Mouse (Mus musculus): ENCODE data around the gene Igfbp4. TPM values are rescaled to one million over a fixed set of nuclear protein-coding genes. Genes with fewer than 3 reads are reported as not detected.

Gene Igfbp4
- polyA plus RNA-seq, 1 experiment from 2014 or later, result 440 TPM

- H3K4me2 ChIP-seq (ENCODE audit: low read depth, low read length), result no peak overlapping the region
- no peaks in the 10 kb centered on the region for H3K27me3 ChIP-seq (ENCODE audit: control insufficient read depth, insufficient read depth, low read length)
- no peaks in the 10 kb centered on the region for H3K9me3 ChIP-seq (replicated peaks; ENCODE audit: control insufficient read depth, low read length)
- H3K36me3 ChIP-seq (ENCODE audit: control insufficient read depth, insufficient read depth, low read length), result no peaks in the 10 kb centered on the region
- H3K9ac ChIP-seq (ENCODE audit: low read length), result no peak overlapping the region
- H3K4me3 ChIP-seq (replicated peaks; ENCODE audit: low read length), result no peak overlapping the region
- peak; percentile 59 for ATAC-seq (ENCODE audit: insufficient read depth, low FRiP score)
- peak overlapping the region; percentile 39 for H3K27ac ChIP-seq (ENCODE audit: low read length)
- 15% methylated on average over 2 of the region's 2 CpGs for WGBS
- peaks cover 5% of the 10 kb centered on the region for H3K4me1 ChIP-seq (ENCODE audit: control insufficient read depth, insufficient read depth, low read length)
Observed at GRCm38 (mm10) chr11:99065979-99066378, 24.9 kb downstream of the Igfbp4 start.

DNA sequence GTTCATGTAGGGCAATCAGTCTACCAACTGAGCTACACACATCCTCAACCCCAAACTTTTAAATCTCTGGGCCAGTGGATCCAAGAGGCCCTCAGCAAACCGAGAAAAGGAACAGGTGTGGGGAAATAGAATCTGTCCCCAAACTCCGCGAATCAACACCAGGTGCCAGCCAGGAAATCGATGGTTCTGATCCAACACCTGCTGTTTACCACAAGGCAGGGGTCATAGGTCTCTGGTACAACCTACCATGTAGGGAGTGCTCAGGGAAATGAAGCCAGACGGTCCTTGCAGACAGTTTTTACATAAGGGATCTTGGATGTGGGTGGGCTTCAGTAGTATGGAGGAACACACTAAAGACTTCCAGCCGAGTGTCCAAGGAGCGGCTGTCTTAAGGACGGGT lies 26.5 kb downstream of the Igfbp4 start:
- Histone ChIP-seq H3K4me2 (ENCODE audit: low read depth, low read length) (no peak overlapping the region), H3K4me1 (ENCODE audit: control insufficient read depth, insufficient read depth, low read length) (peaks cover 16% of the 10 kb centered on the region), H3K27me3 (ENCODE audit: control insufficient read depth, insufficient read depth, low read length) (no peaks in the 10 kb centered on the region), H3K27ac (ENCODE audit: low read length) (no peak overlapping the region), H3K4me3 (replicated peaks; ENCODE audit: low read length) (no peak overlapping the region), H3K9ac (ENCODE audit: low read length) (no peak overlapping the region), H3K36me3 (ENCODE audit: control insufficient read depth, insufficient read depth, low read length) (no peaks in the 10 kb centered on the region), H3K9me3 (replicated peaks; ENCODE audit: control insufficient read depth, low read length) (no peaks in the 10 kb centered on the region)
- 89% methylated on average over 8 of the region's 8 CpGs for WGBS
- ATAC-seq (ENCODE audit: insufficient read depth, low FRiP score), result no peak

DNA sequence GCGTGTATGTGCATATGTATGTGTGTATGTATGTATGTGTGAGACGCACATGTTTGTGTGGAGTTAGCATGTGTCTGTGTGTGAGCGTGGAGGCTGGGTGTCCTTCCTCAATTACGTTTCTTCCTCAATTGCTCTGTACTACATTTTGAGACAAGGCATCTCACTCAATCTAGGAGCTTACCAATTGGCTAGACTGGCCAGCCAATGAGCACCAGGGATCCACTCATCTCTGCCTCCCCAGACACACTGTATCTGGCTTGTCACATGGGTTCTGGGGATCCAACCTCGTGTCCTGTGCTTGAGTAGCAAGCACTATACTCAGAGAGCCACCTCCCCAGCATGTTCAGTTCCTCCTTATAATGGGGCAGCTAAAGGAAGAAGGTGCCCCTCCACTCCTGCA lies 27.4 kb downstream of the Igfbp4 start:
- ATAC-seq (ENCODE audit: insufficient read depth, low FRiP score), result no peak
- no peak overlapping the region for H3K4me3 ChIP-seq (replicated peaks; ENCODE audit: low read length)
- no peak overlapping the region for H3K9ac ChIP-seq (ENCODE audit: low read length)
- H3K27me3 ChIP-seq (ENCODE audit: control insufficient read depth, insufficient read depth, low read length), result no peaks in the 10 kb centered on the region
- WGBS, result 77% methylated on average over 5 of the region's 5 CpGs
- no peak overlapping the region for H3K27ac ChIP-seq (ENCODE audit: low read length)
- no peaks in the 10 kb centered on the region for H3K36me3 ChIP-seq (ENCODE audit: control insufficient read depth, insufficient read depth, low read length)
- peaks cover 16% of the 10 kb centered on the region for H3K4me1 ChIP-seq (ENCODE audit: control insufficient read depth, insufficient read depth, low read length)
- no peaks in the 10 kb centered on the region for H3K9me3 ChIP-seq (replicated peaks; ENCODE audit: control insufficient read depth, low read length)
- no peak overlapping the region for H3K4me2 ChIP-seq (ENCODE audit: low read depth, low read length)

GRCm38 (mm10) chr11:99071866-99072265 lies 30.8 kb downstream of the Igfbp4 start:
- Histone ChIP-seq H3K4me1 (ENCODE audit: control insufficient read depth, insufficient read depth, low read length) (peaks cover 11% of the 10 kb centered on the region), H3K27me3 (ENCODE audit: control insufficient read depth, insufficient read depth, low read length) (no peaks in the 10 kb centered on the region), H3K4me3 (replicated peaks; ENCODE audit: low read length) (no peak overlapping the region), H3K36me3 (ENCODE audit: control insufficient read depth, insufficient read depth, low read length) (no peaks in the 10 kb centered on the region), H3K9me3 (replicated peaks; ENCODE audit: control insufficient read depth, low read length) (no peaks in the 10 kb centered on the region), H3K9ac (ENCODE audit: low read length) (peak overlapping the region; percentile 50; the same call in 1 of the 2 replicates), H3K27ac (ENCODE audit: low read length) (no peak overlapping the region), H3K4me2 (ENCODE audit: low read depth, low read length) (no peak overlapping the region)
- ATAC-seq (ENCODE audit: insufficient read depth, low FRiP score), result peak; percentile 54
- WGBS, result 15% methylated on average over 6 of the region's 6 CpGs

DNA sequence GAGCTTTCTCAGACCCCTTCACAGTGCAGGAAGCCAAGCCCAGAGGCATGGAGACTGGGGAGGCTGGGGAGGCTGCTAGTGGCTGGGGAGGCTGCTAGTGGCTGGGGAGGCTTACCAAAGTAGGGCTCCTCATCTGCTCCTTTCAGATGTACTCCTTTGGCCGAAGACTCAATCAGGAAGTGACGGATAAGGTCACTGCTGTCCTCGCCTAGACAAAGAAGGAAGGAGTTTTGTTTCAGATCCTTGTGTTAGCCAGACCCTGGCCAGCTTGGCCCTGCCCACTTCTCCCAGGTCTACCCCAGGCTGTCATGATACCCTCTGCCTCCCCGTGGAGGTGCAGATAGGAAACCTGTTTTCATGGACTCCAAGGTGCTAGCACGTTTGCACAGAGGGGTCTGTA lies 32.7 kb downstream of the Igfbp4 start:
- 55% methylated on average over 5 of the region's 5 CpGs for WGBS

DNA sequence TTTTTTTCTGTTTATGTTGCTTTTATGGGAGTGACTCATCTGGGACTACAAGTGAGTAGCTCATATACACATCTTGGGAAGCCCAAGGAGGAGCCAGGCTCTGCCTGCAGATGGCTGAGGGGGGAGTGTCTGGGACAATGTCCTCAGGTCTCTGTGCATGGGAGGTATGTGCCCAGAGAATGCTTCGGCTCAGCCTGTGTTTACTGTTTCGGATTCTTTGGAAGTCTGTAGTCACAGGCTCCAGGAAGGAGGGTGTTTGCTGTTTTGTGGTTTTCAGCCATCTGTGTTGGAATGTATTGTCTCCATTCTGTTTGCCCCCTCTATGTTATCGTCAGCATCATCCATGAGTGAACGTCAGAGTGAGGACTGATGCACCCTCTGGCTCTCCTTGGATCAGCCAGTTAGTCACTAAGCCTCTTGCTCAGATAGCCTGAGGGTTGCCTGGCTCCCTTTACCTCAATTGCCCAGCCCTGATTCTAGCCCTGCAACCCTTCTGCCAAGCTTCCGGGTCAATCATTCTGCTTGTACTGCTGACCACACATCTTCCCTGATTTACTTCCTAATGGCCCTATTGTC lies 35.8 kb downstream of the Igfbp4 start:
- Histone ChIP-seq H3K27me3 (ENCODE audit: control insufficient read depth, insufficient read depth, low read length) (no peaks in the 10 kb centered on the region), H3K9ac (ENCODE audit: low read length) (no peak overlapping the region), H3K4me2 (ENCODE audit: low read depth, low read length) (no peak overlapping the region), H3K4me1 (ENCODE audit: control insufficient read depth, insufficient read depth, low read length) (peaks cover 21% of the 10 kb centered on the region), H3K36me3 (ENCODE audit: control insufficient read depth, insufficient read depth, low read length) (no peaks in the 10 kb centered on the region), H3K4me3 (replicated peaks; ENCODE audit: low read length) (no peak overlapping the region), H3K27ac (ENCODE audit: low read length) (no peak overlapping the region), H3K9me3 (replicated peaks; ENCODE audit: control insufficient read depth, low read length) (no peaks in the 10 kb centered on the region)
- no peak for ATAC-seq (ENCODE audit: insufficient read depth, low FRiP score)
- 49% methylated on average over 5 of the region's 5 CpGs for WGBS

More for the DNA sequence above, 32.7 kb downstream of the Igfbp4 start:
- no peak for ATAC-seq (ENCODE audit: insufficient read depth, low FRiP score)
- no peaks in the 10 kb centered on the region for H3K36me3 ChIP-seq (ENCODE audit: control insufficient read depth, insufficient read depth, low read length)
- H3K27ac ChIP-seq (ENCODE audit: low read length), result no peak overlapping the region
- no peaks in the 10 kb centered on the region for H3K9me3 ChIP-seq (replicated peaks; ENCODE audit: control insufficient read depth, low read length)
- H3K27me3 ChIP-seq (ENCODE audit: control insufficient read depth, insufficient read depth, low read length), result no peaks in the 10 kb centered on the region
- H3K9ac ChIP-seq (ENCODE audit: low read length), result no peak overlapping the region
- no peak overlapping the region for H3K4me3 ChIP-seq (replicated peaks; ENCODE audit: low read length)
- peaks cover 15% of the 10 kb centered on the region for H3K4me1 ChIP-seq (ENCODE audit: control insufficient read depth, insufficient read depth, low read length)
- no peak overlapping the region for H3K4me2 ChIP-seq (ENCODE audit: low read depth, low read length)

DNA sequence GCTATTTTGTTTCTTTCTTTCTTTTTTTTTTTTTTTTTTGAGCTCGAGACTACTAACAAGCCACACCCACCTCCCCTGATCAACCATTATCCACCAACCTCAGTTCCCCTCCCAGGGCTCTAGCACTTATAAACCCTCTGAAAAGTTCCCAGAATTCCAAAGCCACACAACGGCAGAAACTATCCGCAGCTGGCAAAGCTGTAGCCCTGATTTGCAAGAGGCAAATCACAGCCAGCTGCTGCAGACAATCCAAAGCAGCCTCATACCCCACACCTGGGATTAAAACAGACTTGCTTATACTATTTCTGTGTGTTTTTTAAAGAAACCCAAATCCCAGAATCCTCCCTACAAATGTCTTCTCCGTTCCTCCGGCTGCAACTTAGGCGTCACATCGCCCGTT lies 36.8 kb downstream of the Igfbp4 start:
- no peak overlapping the region for H3K4me2 ChIP-seq (ENCODE audit: low read depth, low read length)
- no peaks in the 10 kb centered on the region for H3K36me3 ChIP-seq (ENCODE audit: control insufficient read depth, insufficient read depth, low read length)
- H3K4me3 ChIP-seq (replicated peaks; ENCODE audit: low read length), result no peak overlapping the region
- no peak overlapping the region for H3K9ac ChIP-seq (ENCODE audit: low read length)
- no peaks in the 10 kb centered on the region for H3K27me3 ChIP-seq (ENCODE audit: control insufficient read depth, insufficient read depth, low read length)
- no peaks in the 10 kb centered on the region for H3K9me3 ChIP-seq (replicated peaks; ENCODE audit: control insufficient read depth, low read length)
- peaks cover 21% of the 10 kb centered on the region for H3K4me1 ChIP-seq (ENCODE audit: control insufficient read depth, insufficient read depth, low read length)
- 75% methylated on average over 8 of the region's 8 CpGs for WGBS
- no peak for ATAC-seq (ENCODE audit: insufficient read depth, low FRiP score)
- H3K27ac ChIP-seq (ENCODE audit: low read length), result no peak overlapping the region

GRCm38 (mm10) chr11:99080902-99081543 lies 40.0 kb downstream of the Igfbp4 start:
- ATAC-seq (ENCODE audit: insufficient read depth, low FRiP score), result no peak
- no peak overlapping the region for H3K4me3 ChIP-seq (replicated peaks; ENCODE audit: low read length)
- peak overlapping the region; percentile 76 for H3K27ac ChIP-seq (ENCODE audit: low read length)
- no peak overlapping the region for H3K4me2 ChIP-seq (ENCODE audit: low read depth, low read length)
- H3K27me3 ChIP-seq (ENCODE audit: control insufficient read depth, insufficient read depth, low read length), result no peaks in the 10 kb centered on the region
- no peak overlapping the region for H3K9ac ChIP-seq (ENCODE audit: low read length)
- H3K4me1 ChIP-seq (ENCODE audit: control insufficient read depth, insufficient read depth, low read length), result peaks cover 21% of the 10 kb centered on the region
- H3K36me3 ChIP-seq (ENCODE audit: control insufficient read depth, insufficient read depth, low read length), result no peaks in the 10 kb centered on the region
- no peaks in the 10 kb centered on the region for H3K9me3 ChIP-seq (replicated peaks; ENCODE audit: control insufficient read depth, low read length)
- 80% methylated on average over 9 of the region's 9 CpGs for WGBS

DNA sequence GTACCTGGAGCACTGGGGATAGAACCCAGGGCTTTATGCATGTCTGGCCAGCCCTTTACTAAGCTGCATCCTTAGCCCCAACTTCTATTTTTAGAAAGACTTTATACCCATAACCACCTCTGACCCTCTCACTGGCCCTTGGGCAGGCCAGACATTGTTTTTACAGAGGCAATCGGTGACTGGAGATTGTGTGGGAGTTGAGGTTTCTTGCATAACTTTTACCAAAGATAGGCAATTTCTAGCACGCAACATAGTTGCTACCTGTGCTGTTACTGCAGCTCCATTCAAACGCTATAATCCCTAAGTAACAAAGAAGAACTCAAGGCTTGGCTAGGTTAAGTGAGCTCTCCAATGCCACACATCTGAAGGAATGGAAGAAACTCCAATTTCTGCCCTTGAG lies 40.5 kb downstream of the Igfbp4 start:
- H3K4me1 ChIP-seq (ENCODE audit: control insufficient read depth, insufficient read depth, low read length), result peaks cover 21% of the 10 kb centered on the region
- H3K9ac ChIP-seq (ENCODE audit: low read length), result no peak overlapping the region
- ATAC-seq (ENCODE audit: insufficient read depth, low FRiP score), result no peak
- WGBS, result 63% methylated on average over 3 of the region's 3 CpGs
- no peaks in the 10 kb centered on the region for H3K27me3 ChIP-seq (ENCODE audit: control insufficient read depth, insufficient read depth, low read length)
- no peak overlapping the region for H3K4me2 ChIP-seq (ENCODE audit: low read depth, low read length)
- H3K36me3 ChIP-seq (ENCODE audit: control insufficient read depth, insufficient read depth, low read length), result no peaks in the 10 kb centered on the region
- peak overlapping the region; percentile 76 for H3K27ac ChIP-seq (ENCODE audit: low read length)
- H3K4me3 ChIP-seq (replicated peaks; ENCODE audit: low read length), result no peak overlapping the region
- H3K9me3 ChIP-seq (replicated peaks; ENCODE audit: control insufficient read depth, low read length), result no peaks in the 10 kb centered on the region

Data from stomach, embryonic 16.5 days (tissue).